Mouse (Mus musculus): ENCODE data around the gene E130114P18Rik. TPM values are rescaled to one million over a fixed set of nuclear protein-coding genes. Genes with fewer than 3 reads are reported as not detected.

Gene E130114P18Rik
- polyA plus RNA-seq, 1 experiment from 2014 or later, result 3.0 TPM

- no peak overlapping the region for H3K4me3 ChIP-seq
- no peak overlapping the region for H3K27ac ChIP-seq
- H3K36me3 ChIP-seq, result no peaks in the 10 kb centered on the region
- no peak for ATAC-seq (ENCODE audit: insufficient number of reproducible peaks, low FRiP score, low TSS enrichment, low read depth)
- H3K9ac ChIP-seq, result no peak overlapping the region
- no peak overlapping the region for H3K4me2 ChIP-seq
- no peaks in the 10 kb centered on the region for H3K9me3 ChIP-seq
- no peaks in the 10 kb centered on the region for H3K27me3 ChIP-seq
- peaks cover 11% of the 10 kb centered on the region; the same call in 1 of the 2 replicates for H3K4me1 ChIP-seq
Observed at GRCm38 (mm10) chr4:97816001-97816400, 38.1 kb upstream of the E130114P18Rik start.

- Histone ChIP-seq H3K9ac (no peak overlapping the region), H3K27me3 (no peaks in the 10 kb centered on the region), H3K4me3 (no peak overlapping the region), H3K4me1 (peaks cover 14% of the 10 kb centered on the region), H3K9me3 (no peaks in the 10 kb centered on the region), H3K27ac (no peak overlapping the region), H3K4me2 (no peak overlapping the region), H3K36me3 (no peaks in the 10 kb centered on the region)
- no peak for ATAC-seq (ENCODE audit: insufficient number of reproducible peaks, low FRiP score, low TSS enrichment, low read depth)
- 91% methylated on average over 7 of the region's 7 CpGs for WGBS
Observed at GRCm38 (mm10) chr4:97814515-97814914, 36.6 kb upstream of the E130114P18Rik start.

DNA sequence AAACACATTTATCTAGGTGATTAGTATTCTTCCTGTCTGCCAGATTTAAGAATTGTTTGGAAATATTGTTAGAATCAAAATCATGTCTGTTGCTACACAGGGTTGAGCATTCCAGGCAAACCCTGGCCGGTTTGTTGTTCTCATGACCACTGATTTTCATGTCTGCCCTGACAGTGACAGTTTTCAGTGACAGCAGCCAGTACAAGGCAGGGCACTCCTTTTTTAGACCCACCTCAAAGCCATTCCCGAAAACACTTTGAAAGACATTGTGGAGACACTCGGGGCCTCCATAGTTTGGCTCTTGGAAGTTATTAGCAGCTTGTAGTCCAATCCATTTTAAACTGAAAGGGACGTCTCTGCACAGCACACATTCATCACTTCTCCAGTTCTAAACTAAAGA, 36.1 kb upstream of the E130114P18Rik start:
- H3K9me3 ChIP-seq, result no peaks in the 10 kb centered on the region
- no peak overlapping the region for H3K4me2 ChIP-seq
- no peaks in the 10 kb centered on the region for H3K36me3 ChIP-seq
- no peaks in the 10 kb centered on the region for H3K27me3 ChIP-seq
- WGBS, result 79% methylated on average over 4 of the region's 4 CpGs
- no peak overlapping the region for H3K4me3 ChIP-seq
- no peak overlapping the region for H3K27ac ChIP-seq
- H3K4me1 ChIP-seq, result peaks cover 16% of the 10 kb centered on the region
- H3K9ac ChIP-seq, result no peak overlapping the region
- no peak for ATAC-seq (ENCODE audit: insufficient number of reproducible peaks, low FRiP score, low TSS enrichment, low read depth)

- H3K36me3 ChIP-seq, result no peaks in the 10 kb centered on the region
- H3K27ac ChIP-seq, result no peak overlapping the region
- no peak overlapping the region for H3K4me2 ChIP-seq
- peaks cover 14% of the 10 kb centered on the region for H3K4me1 ChIP-seq
- 86% methylated on average over 5 of the region's 5 CpGs for WGBS
- no peaks in the 10 kb centered on the region for H3K27me3 ChIP-seq
- ATAC-seq (ENCODE audit: insufficient number of reproducible peaks, low FRiP score, low TSS enrichment, low read depth), result no peak
- H3K9me3 ChIP-seq, result no peaks in the 10 kb centered on the region
- no peak overlapping the region for H3K9ac ChIP-seq
- no peak overlapping the region for H3K4me3 ChIP-seq
Observed at GRCm38 (mm10) chr4:97813035-97813434, 35.2 kb upstream of the E130114P18Rik start.

- 88% methylated on average over 7 of the region's 7 CpGs for WGBS
Observed at GRCm38 (mm10) chr4:97810348-97810939, 32.6 kb upstream of the E130114P18Rik start.

DNA sequence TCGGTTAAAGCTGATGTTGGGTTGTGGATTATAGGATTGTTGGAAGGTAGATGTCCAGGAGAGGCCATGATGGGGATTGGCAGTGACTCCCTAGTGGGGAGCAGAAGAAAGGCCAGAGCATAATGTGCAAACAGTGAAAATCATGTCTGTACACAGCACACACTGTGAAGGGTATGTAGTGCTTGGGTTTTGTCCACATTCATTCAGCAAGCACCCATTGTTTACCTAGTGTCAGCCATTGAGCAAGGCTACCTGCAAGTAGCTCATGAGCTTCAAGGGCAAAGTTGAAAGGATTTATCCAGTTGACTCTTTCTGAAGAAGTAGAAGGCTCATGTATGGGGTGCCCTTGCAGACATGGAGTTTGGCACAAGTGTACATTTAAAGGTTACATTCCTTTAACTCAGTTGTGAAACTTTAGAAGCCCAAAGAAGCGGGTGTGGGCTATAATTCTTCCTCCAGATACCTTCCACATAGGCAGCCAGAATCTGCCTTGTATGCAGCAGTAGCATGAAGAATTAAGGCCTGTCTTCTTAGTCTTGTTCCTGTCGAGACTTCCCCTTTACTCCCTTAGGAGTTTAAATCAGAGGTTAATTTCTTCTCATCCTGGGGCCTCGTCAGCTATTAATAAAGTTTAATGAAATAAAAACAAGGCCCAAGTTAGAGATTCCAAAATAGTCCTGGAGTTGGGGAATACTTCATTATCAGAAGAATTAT, 31.9 kb upstream of the E130114P18Rik start:
- 65% methylated on average over 4 of the region's 4 CpGs for WGBS
- no peak for ATAC-seq (ENCODE audit: insufficient number of reproducible peaks, low FRiP score, low TSS enrichment, low read depth)
- Histone ChIP-seq H3K4me1 (peaks cover 11% of the 10 kb centered on the region; the same call in 1 of the 2 replicates), H3K4me3 (no peak overlapping the region), H3K4me2 (no peak overlapping the region), H3K27me3 (no peaks in the 10 kb centered on the region), H3K9ac (no peak overlapping the region), H3K9me3 (no peaks in the 10 kb centered on the region), H3K36me3 (no peaks in the 10 kb centered on the region), H3K27ac (no peak overlapping the region)

More at GRCm38 (mm10) chr4:97810348-97810939, 32.6 kb upstream of the E130114P18Rik start:
- no peak overlapping the region for H3K27ac ChIP-seq
- no peak for ATAC-seq (ENCODE audit: insufficient number of reproducible peaks, low FRiP score, low TSS enrichment, low read depth)
- no peaks in the 10 kb centered on the region for H3K27me3 ChIP-seq
- no peak overlapping the region for H3K9ac ChIP-seq
- no peaks in the 10 kb centered on the region for H3K36me3 ChIP-seq
- H3K4me3 ChIP-seq, result no peak overlapping the region
- no peaks in the 10 kb centered on the region for H3K9me3 ChIP-seq
- H3K4me2 ChIP-seq, result no peak overlapping the region
- H3K4me1 ChIP-seq, result peaks cover 8% of the 10 kb centered on the region; the same call in 1 of the 2 replicates

- Histone ChIP-seq H3K9ac (no peak overlapping the region), H3K27me3 (no peaks in the 10 kb centered on the region), H3K36me3 (no peaks in the 10 kb centered on the region), H3K4me3 (no peak overlapping the region), H3K9me3 (no peaks in the 10 kb centered on the region), H3K4me2 (no peak overlapping the region), H3K4me1 (peaks cover 8% of the 10 kb centered on the region; the same call in 1 of the 2 replicates), H3K27ac (no peak overlapping the region)
- no peak for ATAC-seq (ENCODE audit: insufficient number of reproducible peaks, low FRiP score, low TSS enrichment, low read depth)
- 83% methylated on average over 3 of the region's 3 CpGs for WGBS
Observed at GRCm38 (mm10) chr4:97808885-97809284, 31.0 kb upstream of the E130114P18Rik start.

DNA sequence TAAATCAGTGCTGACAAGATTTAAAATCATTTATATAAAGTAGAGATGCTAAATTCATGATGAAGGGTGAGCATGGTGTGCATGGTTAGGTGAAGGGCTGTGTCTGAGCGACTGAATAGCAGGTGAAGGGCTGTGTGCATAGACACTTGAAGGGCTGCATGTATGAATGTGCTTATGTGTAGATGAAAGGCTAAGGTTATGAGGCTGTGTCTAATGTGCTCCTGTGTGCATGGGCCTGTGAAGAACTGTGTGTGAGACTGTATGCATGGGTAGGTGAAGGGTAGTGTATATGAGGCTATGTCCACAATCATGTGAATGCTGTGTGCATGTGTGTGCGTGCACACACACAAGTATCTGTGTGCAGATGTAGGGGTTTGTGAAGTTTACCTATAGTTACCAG, 29.0 kb upstream of the E130114P18Rik start:
- 0 out of 2 replicates have a peak, but pooled peaks cover 3% of the 10 kb centered on the region for H3K9me3 ChIP-seq
- no peak for ATAC-seq (ENCODE audit: insufficient number of reproducible peaks, low FRiP score, low TSS enrichment, low read depth)
- no peak overlapping the region for H3K4me2 ChIP-seq
- H3K27ac ChIP-seq, result no peak overlapping the region
- H3K27me3 ChIP-seq, result no peaks in the 10 kb centered on the region
- H3K4me3 ChIP-seq, result no peak overlapping the region
- H3K36me3 ChIP-seq, result peaks cover 5% of the 10 kb centered on the region
- no peak overlapping the region for H3K9ac ChIP-seq
- H3K4me1 ChIP-seq, result peaks cover 8% of the 10 kb centered on the region; the same call in 1 of the 2 replicates
- 95% methylated on average over 2 of the region's 2 CpGs for WGBS

DNA sequence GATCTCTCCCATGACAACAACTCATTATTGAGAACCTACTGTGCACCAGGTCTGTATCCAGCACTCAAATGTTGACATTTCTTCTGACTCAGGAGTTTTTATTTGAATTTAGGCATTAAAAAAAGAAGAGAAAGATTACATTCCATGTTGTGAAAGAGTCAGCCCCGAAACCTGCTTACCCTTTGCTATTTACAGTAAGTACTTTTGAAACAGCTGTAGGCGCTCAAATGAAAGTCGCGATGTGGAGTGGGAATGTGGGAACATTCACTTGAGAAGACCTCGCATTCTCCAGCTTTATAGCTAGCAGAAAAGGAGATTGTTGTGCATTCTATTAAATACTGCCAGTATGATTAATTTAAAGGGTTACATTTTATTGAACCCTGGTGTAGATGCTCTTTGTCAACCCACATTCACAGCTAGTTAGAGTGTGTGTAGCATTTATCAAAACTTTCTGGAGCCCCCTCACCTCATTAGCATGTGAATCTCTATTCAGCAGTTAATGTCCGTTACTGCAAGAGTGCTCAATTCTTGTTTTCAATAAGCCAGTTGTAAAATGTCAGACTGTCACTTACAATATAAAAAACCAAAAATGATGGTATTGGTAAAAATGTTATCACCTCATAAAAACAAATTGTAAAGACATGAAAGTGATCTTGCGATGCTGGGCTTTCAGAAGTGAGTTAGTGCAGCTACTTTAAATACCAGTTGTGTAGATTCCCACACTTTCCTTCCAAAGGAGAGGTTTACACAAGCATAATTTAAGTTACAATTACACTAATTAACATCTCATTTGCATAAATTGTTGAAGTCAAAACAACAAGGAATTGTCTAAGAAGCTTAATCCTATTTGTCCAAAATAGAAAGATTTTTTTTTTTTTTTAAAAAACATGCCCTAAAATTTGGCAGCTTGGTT, 28.3 kb upstream of the E130114P18Rik start:
- H3K27me3 ChIP-seq, result no peaks in the 10 kb centered on the region
- no peak overlapping the region for H3K27ac ChIP-seq
- H3K36me3 ChIP-seq, result peaks cover 10% of the 10 kb centered on the region
- 0 out of 2 replicates have a peak, but pooled peaks cover 3% of the 10 kb centered on the region for H3K9me3 ChIP-seq
- 49% methylated on average over 7 of the region's 7 CpGs for WGBS
- no peak overlapping the region for H3K4me2 ChIP-seq
- no peak overlapping the region for H3K4me3 ChIP-seq
- no peak overlapping the region for H3K9ac ChIP-seq
- no peak for ATAC-seq (ENCODE audit: insufficient number of reproducible peaks, low FRiP score, low TSS enrichment, low read depth)
- H3K4me1 ChIP-seq, result peaks cover 8% of the 10 kb centered on the region; the same call in 1 of the 2 replicates

GRCm38 (mm10) chr4:97805255-97805654, 27.4 kb upstream of the E130114P18Rik start:
- no peak overlapping the region for H3K9ac ChIP-seq

DNA sequence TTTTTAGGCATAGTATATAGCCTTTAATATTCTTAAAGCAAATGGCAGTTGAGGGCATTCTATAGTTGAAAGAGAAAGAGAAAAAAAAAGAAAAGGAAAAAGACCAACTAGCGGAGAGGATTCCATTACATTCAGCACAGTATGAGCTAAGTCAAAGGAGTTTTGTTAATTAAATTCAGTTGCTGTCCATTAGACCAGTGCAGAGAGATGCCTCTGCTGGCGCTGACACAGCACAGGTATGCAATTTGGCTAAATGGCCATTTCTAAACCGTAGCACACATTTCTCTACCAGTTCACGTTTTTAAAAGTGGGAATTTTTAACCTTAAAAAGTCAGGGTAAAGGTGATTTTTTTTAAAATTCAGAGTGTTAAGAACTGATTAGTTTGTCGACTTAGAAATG, 26.8 kb upstream of the E130114P18Rik start:
- ATAC-seq (ENCODE audit: insufficient number of reproducible peaks, low FRiP score, low TSS enrichment, low read depth), result no peak
- WGBS, result 62% methylated on average over 5 of the region's 5 CpGs
- Histone ChIP-seq H3K9ac (no peak overlapping the region), H3K4me1 (peaks cover 6% of the 10 kb centered on the region; the same call in 1 of the 2 replicates), H3K4me3 (no peak overlapping the region), H3K36me3 (peaks cover 17% of the 10 kb centered on the region), H3K9me3 (0 out of 2 replicates have a peak, but pooled peaks cover 3% of the 10 kb centered on the region), H3K4me2 (no peak overlapping the region), H3K27ac (no peak overlapping the region), H3K27me3 (no peaks in the 10 kb centered on the region)

More at GRCm38 (mm10) chr4:97805255-97805654, 27.4 kb upstream of the E130114P18Rik start:
- no peak overlapping the region for H3K4me3 ChIP-seq
- 46% methylated on average over 2 of the region's 2 CpGs for WGBS
- H3K36me3 ChIP-seq, result peaks cover 12% of the 10 kb centered on the region
- H3K27me3 ChIP-seq, result no peaks in the 10 kb centered on the region
- H3K4me2 ChIP-seq, result no peak overlapping the region
- ATAC-seq (ENCODE audit: insufficient number of reproducible peaks, low FRiP score, low TSS enrichment, low read depth), result no peak
- peaks cover 8% of the 10 kb centered on the region; the same call in 1 of the 2 replicates for H3K4me1 ChIP-seq
- H3K27ac ChIP-seq, result no peak overlapping the region
- H3K9me3 ChIP-seq, result 0 out of 2 replicates have a peak, but pooled peaks cover 3% of the 10 kb centered on the region
